Mouse (Mus musculus) cerebellum, adult 2 months (tissue): Measurements from ENCODE around the gene Irs1.

Experiments
- CTCF ChIP-seq: fragments of 200-500 bp; IDR thresholded peaks from 2 replicates; pipeline ENCODE4 v1.5.1; 2011; ENCODE audit warnings: low read depth, mild to moderate bottlenecking, control low read depth, low read length, moderate library complexity, borderline replicate concordance; ENCODE audit not compliant: insufficient read depth
- POLR2A ChIP-seq: fragments of 200-500 bp; IDR thresholded peaks from 2 replicates; pipeline ENCODE4 v1.6.1; 2011; ENCODE audit warnings: low read length, control low read depth, borderline replicate concordance; ENCODE audit not compliant: insufficient read depth

DNA sequence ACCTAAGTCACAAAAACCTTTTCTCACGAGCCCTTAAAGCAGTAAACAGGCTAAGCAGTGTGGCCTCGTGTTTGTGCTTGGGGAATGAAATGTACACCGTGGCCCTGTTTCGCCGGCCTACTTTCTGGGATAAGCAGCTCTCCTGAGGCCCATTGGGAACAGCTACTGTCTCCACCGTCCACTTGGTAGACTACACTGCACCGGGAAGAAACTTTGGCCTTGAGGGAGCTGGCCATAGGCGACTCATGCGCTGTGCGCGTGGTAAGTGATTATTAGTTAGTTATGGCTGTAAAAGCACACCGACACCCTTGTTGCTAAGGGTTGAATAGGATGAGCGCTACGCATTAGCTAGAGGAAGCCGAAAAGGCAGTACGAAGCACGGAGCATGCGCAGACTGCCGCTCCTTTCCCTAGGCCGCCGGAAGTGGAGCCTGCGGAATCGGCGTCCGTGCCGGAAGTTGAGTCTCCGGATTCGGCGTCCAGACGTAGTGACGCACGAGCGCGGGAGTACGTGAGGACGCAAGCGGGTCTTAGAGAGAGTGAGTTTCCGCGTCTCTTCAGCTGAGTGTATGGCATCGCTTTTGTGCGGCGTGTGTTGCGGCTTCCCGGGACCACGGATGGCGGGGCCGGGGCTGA, 25.0 kb upstream of the Irs1 start, which contains the start of gene Rhbdd1:
- peak; percentile 88 for TF ChIP-seq POLR2A
- no peak for TF ChIP-seq CTCF
